Mouse (Mus musculus) intestine, postnatal 0 days (tissue): ENCODE results near the gene Fgg. TPM values are rescaled to one million over a fixed set of nuclear protein-coding genes. Genes with fewer than 3 reads are reported as not detected.

Source experiments
- ATAC-seq: fragments of 200-750 bp; cut with Nextera tagmentation; 2 replicates; pipeline ENCODE4 v1.8.0; 2017; ENCODE audit warnings: mild to moderate bottlenecking, moderate TSS enrichment, moderate library complexity
- H3K27ac ChIP-seq: fragments of 300-500 bp; sonication (generic); 2 replicates; pipeline ENCODE4 v1.5.1; 2014; ENCODE audit warnings: mild to moderate bottlenecking, low read depth, low read length, moderate library complexity
- H3K27me3 ChIP-seq: fragments of 300-500 bp; sonication (generic); replicated peaks from 2 replicates; pipeline ENCODE4 v1.6.1; 2014; ENCODE audit warnings: low read length, mixed read lengths; ENCODE audit not compliant: control insufficient read depth, insufficient read depth
- H3K36me3 ChIP-seq: fragments of 300-500 bp; sonication (generic); 2 replicates; pipeline ENCODE4 v1.6.1; 2014; ENCODE audit warnings: mild to moderate bottlenecking, moderate library complexity; ENCODE audit not compliant: control insufficient read depth, insufficient read depth
- H3K4me1 ChIP-seq: fragments of 300-500 bp; sonication (generic); replicated peaks from 2 replicates; pipeline ENCODE4 v1.6.1; 2014; ENCODE audit warnings: antibody characterized with exemption, low read length, mixed read lengths; ENCODE audit not compliant: control insufficient read depth, insufficient read depth
- H3K4me2 ChIP-seq: fragments of 300-500 bp; sonication (generic); replicated peaks from 2 replicates; pipeline ENCODE4 v1.6.1; 2014; ENCODE audit warnings: low read depth, mild to moderate bottlenecking, moderate library complexity
- H3K4me3 ChIP-seq: fragments of 300-500 bp; sonication (generic); 2 replicates; pipeline ENCODE4 v1.5.1; 2014; ENCODE audit warnings: low read depth, low read length
- H3K9ac ChIP-seq: fragments of 300-500 bp; sonication (generic); 2 replicates; pipeline ENCODE4 v1.6.1; 2014; ENCODE audit warnings: mild to moderate bottlenecking, low read depth, low read length
- H3K9me3 ChIP-seq: fragments of 300-500 bp; sonication (generic); 2 replicates; pipeline ENCODE4 v1.6.1; 2016; ENCODE audit warnings: mixed run types; ENCODE audit not compliant: control insufficient read depth
- CTCF ChIP-seq: sonication (generic); IDR thresholded peaks from 2 replicates; pipeline ENCODE4 v1.5.1; 2016; ENCODE audit warnings: low read depth, mild to moderate bottlenecking, control low read depth, antibody characterized with exemption, moderate library complexity
- WGBS: fragments of 180-500 bp; shearing (Covaris S2); extraction: QIAGEN DNeasy Blood & Tissue Kit; methylation state at CpG from one replicate; pipeline ENCODE4 v1.1.7; 2014; 5-methylcytosine and 5-hydroxymethylcytosine counted together
- polyA plus RNA-seq: library from polyadenylated mRNA; unstranded; fragments of >200 nt; fragmentation: Nextera tagmentation; extraction: Ambion mirVana; gene quantifications from 2 replicates; pipeline ENCODE4 v1.2.1, GENCODE M21; 2015

Fgg gene
- polyA plus RNA-seq, 1 experiment from 2014 or later, result 1.2 TPM

DNA sequence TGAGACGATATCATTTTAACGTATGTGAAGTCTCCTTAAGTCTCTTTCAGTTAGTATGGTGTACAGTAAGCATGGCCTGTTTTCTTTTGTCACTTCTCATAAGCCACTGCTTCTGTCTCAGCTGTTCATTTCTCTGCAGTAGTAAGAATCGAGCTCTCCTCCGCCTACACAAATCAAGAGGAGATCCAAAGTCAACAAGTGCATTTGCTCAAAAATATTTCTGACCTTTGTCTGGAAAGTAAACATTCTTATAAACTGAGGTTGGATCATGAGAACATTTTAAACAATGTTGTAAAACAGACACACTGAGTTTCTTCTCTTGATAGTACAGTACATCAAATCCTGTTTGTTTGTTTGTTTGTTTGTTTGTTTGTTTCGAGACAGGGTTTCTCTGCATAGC is 43.1 kb downstream of the Fgg start:
- H3K4me1 ChIP-seq, result no peaks in the 10 kb centered on the region
- H3K4me2 ChIP-seq, result no peak overlapping the region
- H3K36me3 ChIP-seq, result no peaks in the 10 kb centered on the region
- no peak overlapping the region for H3K27ac ChIP-seq
- WGBS, result 61% methylated on average over 5 of the region's 5 CpGs
- TF ChIP-seq CTCF, result no peak
- no peaks in the 10 kb centered on the region for H3K9me3 ChIP-seq
- no peak overlapping the region for H3K4me3 ChIP-seq
- ATAC-seq, result no peak
- no peaks in the 10 kb centered on the region for H3K27me3 ChIP-seq
- no peak overlapping the region for H3K9ac ChIP-seq

DNA sequence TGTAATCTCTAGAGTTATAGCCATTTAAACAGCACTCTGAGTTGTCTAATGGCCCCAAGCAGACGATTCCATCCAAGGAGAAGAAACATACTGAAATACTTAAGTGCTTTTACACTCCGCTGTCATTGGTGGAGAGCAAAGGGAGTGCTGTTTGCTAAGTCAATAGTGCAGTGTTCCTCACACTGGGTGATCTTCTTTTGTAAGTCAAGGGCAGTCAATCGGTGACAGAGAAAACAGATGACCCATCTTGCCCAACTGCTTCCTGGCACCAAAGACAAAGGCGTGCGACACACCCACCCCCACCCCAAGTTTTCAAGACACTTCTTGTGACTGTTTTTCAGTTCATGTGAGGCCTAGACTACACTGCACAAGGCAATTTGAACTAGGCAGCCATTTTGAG is 44.6 kb downstream of the Fgg start:
- Histone ChIP-seq H3K9me3 (no peaks in the 10 kb centered on the region), H3K4me1 (0 out of 2 replicates have a peak, but pooled peaks cover 3% of the 10 kb centered on the region), H3K36me3 (no peaks in the 10 kb centered on the region), H3K4me2 (no peak overlapping the region), H3K4me3 (no peak overlapping the region), H3K9ac (no peak overlapping the region), H3K27me3 (no peaks in the 10 kb centered on the region), H3K27ac (no peak overlapping the region)
- ATAC-seq, result no peak
- 67% methylated on average over 5 of the region's 5 CpGs for WGBS
- TF ChIP-seq CTCF, result no peak

DNA sequence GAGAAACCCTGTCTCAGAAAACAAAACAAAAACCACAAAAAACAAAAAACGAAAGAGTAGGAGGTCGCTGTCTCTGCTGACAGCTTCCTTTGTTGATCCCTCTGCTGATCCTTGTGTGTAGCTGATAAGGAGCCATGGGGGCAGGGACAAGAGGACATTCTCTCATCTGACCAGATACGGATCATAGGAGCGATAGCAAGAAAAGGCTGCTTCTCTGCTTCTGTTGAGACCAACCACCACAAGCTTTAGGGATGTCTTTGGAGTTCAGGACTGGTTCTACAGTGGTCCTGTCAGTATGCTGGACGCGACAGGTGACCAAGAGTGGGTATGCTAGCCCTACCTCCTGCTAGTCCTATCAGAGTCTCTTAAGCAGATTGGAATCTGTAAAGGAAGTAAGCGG is 45.6 kb downstream of the Fgg start:
- no peak for ATAC-seq
- no peaks in the 10 kb centered on the region for H3K36me3 ChIP-seq
- 78% methylated on average over 7 of the region's 7 CpGs for WGBS
- H3K4me1 ChIP-seq, result 0 out of 2 replicates have a peak, but pooled peaks cover 3% of the 10 kb centered on the region
- no peak overlapping the region for H3K9ac ChIP-seq
- no peak overlapping the region for H3K4me3 ChIP-seq
- no peak for TF ChIP-seq CTCF
- no peak overlapping the region for H3K27ac ChIP-seq
- H3K9me3 ChIP-seq, result no peaks in the 10 kb centered on the region
- H3K4me2 ChIP-seq, result no peak overlapping the region
- no peaks in the 10 kb centered on the region for H3K27me3 ChIP-seq

DNA sequence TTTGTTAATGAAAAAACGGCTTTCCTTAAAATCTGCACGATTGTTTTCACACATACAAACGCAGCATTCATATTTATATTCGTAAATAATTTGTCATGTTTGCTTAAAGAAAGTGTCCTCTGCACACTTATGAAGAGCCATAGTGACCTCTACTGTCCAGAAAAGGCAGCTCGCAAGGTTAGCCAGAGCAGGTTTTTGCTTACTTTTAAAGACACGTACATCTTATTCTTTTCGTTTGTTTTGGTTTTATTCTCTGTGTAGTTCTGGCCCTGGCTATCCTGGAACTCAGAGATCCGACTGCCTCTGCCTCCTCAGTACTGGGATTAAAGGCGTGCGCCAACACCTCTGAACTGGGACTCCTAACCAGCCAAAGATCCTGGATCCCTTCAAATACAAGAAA is 46.2 kb downstream of the Fgg start:
- no peak for ATAC-seq
- Histone ChIP-seq H3K4me2 (peak overlapping the region; percentile 35), H3K27ac (no peak overlapping the region), H3K9me3 (no peaks in the 10 kb centered on the region), H3K9ac (no peak overlapping the region), H3K4me3 (no peak overlapping the region), H3K27me3 (no peaks in the 10 kb centered on the region), H3K4me1 (0 out of 2 replicates have a peak, but pooled peaks cover 3% of the 10 kb centered on the region), H3K36me3 (peaks cover 4% of the 10 kb centered on the region)
- WGBS, result 19% methylated on average over 10 of the region's 10 CpGs
- TF ChIP-seq CTCF, result peak; percentile 80

DNA sequence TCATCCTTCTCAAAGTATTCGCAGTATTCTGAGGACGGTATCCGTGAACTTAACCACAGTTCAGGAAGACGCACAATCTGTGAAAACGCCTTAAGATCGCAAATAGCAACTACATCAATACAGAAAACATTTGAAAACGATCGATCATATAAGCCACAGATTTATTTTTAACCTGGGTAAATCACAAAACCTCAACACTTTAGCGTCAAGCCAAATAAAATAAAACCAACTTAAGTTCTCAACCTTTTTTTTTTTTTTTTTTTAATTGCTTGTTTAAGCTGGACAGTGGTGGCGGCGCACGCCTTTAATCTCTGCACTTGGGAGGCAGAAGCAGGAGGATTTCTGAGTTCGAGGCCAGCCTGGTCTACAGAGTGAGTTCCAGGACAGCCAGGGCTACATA is 47.2 kb downstream of the Fgg start:
- ATAC-seq, result peak; percentile 28; the same call in 1 of the 2 replicates
- H3K4me3 ChIP-seq, result peak overlapping the region; percentile 81
- H3K9ac ChIP-seq, result no peak overlapping the region
- H3K4me2 ChIP-seq, result peak overlapping the region; percentile 51
- no peak for TF ChIP-seq CTCF
- 31% methylated on average over 13 of the region's 13 CpGs for WGBS
- H3K36me3 ChIP-seq, result peaks cover 14% of the 10 kb centered on the region
- H3K9me3 ChIP-seq, result no peaks in the 10 kb centered on the region
- H3K4me1 ChIP-seq, result 0 out of 2 replicates have a peak, but pooled peaks cover 3% of the 10 kb centered on the region
- no peaks in the 10 kb centered on the region for H3K27me3 ChIP-seq
- H3K27ac ChIP-seq, result no peak overlapping the region

DNA sequence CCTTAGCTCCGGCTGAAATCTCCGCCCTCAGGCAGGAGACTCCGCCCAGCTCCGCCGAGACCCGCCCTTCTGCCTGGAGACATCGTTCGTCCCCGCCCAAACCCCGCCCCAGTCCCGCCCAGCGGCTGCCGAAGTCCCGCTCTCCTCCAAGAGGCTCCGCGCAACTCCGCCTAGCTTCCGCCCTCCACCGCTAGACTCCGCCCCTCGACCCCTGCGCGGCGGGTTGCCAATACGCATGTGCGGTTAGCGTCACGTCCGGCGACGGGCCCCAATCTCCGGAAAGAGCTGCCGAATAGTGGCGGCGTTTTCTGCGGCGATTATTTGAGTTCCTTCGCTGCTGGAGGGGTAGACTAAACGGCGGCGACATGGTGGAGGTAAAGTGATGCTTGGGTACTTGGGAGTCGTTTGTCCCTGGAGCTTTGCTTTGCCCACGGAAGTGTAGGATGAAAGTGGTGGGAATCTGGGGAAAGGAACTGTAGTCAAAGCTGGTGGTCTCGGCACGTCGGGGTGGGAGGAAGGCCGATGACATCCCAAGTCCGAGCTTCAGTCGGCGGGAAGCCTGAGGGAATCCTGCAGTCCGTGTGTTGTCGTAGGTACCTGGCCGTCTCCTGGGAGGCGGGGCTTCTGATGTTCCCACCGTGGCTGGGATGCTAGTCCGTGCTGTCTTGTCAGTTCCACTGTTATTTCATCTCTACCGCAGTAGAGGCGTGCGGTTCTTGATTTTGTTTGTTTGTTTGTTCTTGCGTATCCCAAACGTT is 47.9 kb downstream of the Fgg start, which contains the start of gene Plrg1:
Plrg1 (plus strand) TSS at position 242 of the 758 bp plus-strand sequence.
- peak within 1 kb of the TSS; percentile 66 for H3K4me2 ChIP-seq
- peaks cover 21% of the 10 kb centered on the region for H3K36me3 ChIP-seq
- peak within 1 kb of the TSS; percentile 81 for H3K4me3 ChIP-seq
- H3K9ac ChIP-seq, result peak within 1 kb of the TSS; percentile 70
- under 1% methylated on average over 61 of the region's 61 CpGs for WGBS
- 0 out of 2 replicates have a peak, but pooled peaks cover 3% of the 10 kb centered on the region for H3K4me1 ChIP-seq
- no peaks in the 10 kb centered on the region for H3K9me3 ChIP-seq
- peak; percentile 99 for ATAC-seq
- peak; percentile 29 for TF ChIP-seq CTCF
- H3K27ac ChIP-seq, result peak within 1 kb of the TSS; percentile 17; the same call in 1 of the 2 replicates
- no peaks in the 10 kb centered on the region for H3K27me3 ChIP-seq
